Mouse (Mus musculus): Measurements from ENCODE around the gene Rsph3a. TPM values are rescaled to one million over a fixed set of nuclear protein-coding genes. Genes with fewer than 3 reads are reported as not detected.

Gene Rsph3a
- polyA plus RNA-seq, 1 experiment from 2014 or later: 61.0 TPM

Other genes starting within 250 kb of the Rsph3a start
- gene Fndc1, start 118.3 kb upstream of the Rsph3a start, polyA plus RNA-seq (2014; fragmentation: Nextera tagmentation; extraction: Ambion mirVana): 1.0 and 1.1 TPM in 2 replicates
- 0.47 TPM in 1 of 2 replicates, not detected in the other for gene Tagap, start 19.6 kb upstream of the Rsph3a start, polyA plus RNA-seq (2014; fragmentation: Nextera tagmentation; extraction: Ambion mirVana)
- gene Gm49673, start 202.2 kb downstream of the Rsph3a start, polyA plus RNA-seq (2014; fragmentation: Nextera tagmentation; extraction: Ambion mirVana): 0.21 TPM in 1 of 2 replicates, not detected in the other
- 13.6 and 14.1 TPM in 2 replicates for gene Rnaset2a, start 202.5 kb downstream of the Rsph3a start, polyA plus RNA-seq (2014; fragmentation: Nextera tagmentation; extraction: Ambion mirVana)
- 49.9 and 55.5 TPM in 2 replicates for gene Fgfr1op, start 219.9 kb downstream of the Rsph3a start, polyA plus RNA-seq (2014; fragmentation: Nextera tagmentation; extraction: Ambion mirVana)